Mouse (Mus musculus) C2C12 (cell line): ENCODE measurements around the gene Chrne.
A peak's percentile ranks its signal among the peaks of the same experiment; 100 is the strongest.

Experiments
- CEBPB ChIP-seq: IDR thresholded peaks from one replicate; pipeline ENCODE4 v1.6.1; 2011; ENCODE audit warnings: low read depth, mild to moderate bottlenecking, control low read depth, moderate library complexity
- CTCF ChIP-seq: IDR thresholded peaks from one replicate; pipeline ENCODE4 v1.5.1; 2011; ENCODE audit not compliant: control insufficient read depth, insufficient read depth, insufficient read length
- MAX ChIP-seq: IDR thresholded peaks from one replicate; pipeline ENCODE4 v1.6.1; 2011; ENCODE audit warnings: mild to moderate bottlenecking, control low read depth
- MYOD1 ChIP-seq: IDR thresholded peaks from one replicate; pipeline ENCODE4 v1.6.1; 2011; ENCODE audit warnings: low read depth; ENCODE audit not compliant: control insufficient read depth, insufficient read length
- USF1 ChIP-seq: IDR thresholded peaks from one replicate; pipeline ENCODE4 v1.6.1; 2011; ENCODE audit warnings: low read depth, mild to moderate bottlenecking, control low read depth, moderate library complexity

- no peak for TF ChIP-seq CTCF
- TF ChIP-seq MAX = peak; percentile 45
- TF ChIP-seq USF1 = no peak
- no peak for TF ChIP-seq CEBPB
- no peak for TF ChIP-seq MYOD1
These were observed 28.9 kb upstream of the Chrne start for GRCm38 (mm10) chr11:70647716-70648420.
